Mouse (Mus musculus): ENCODE measurements around the gene Slc25a33.

Slc25a33 gene

GRCm38 (mm10) chr4:149774094-149774470 lies at the start of gene Slc25a33:
Slc25a33 (minus strand) TSS chr4:149774277.
- peak; percentile 95 for DNase-seq

GRCm38 (mm10) chr4:149822586-149823196 lies 48.6 kb upstream of the Slc25a33 start:
- no peak for DNase-seq

GRCm38 (mm10) chr4:149822126-149822525 lies 48.0 kb upstream of the Slc25a33 start:
- DNase-seq, result peak; percentile 44

- no peak for DNase-seq
Observed at GRCm38 (mm10) chr4:149820569-149820968, 46.5 kb upstream of the Slc25a33 start.

- DNase-seq, result no peak
Observed at GRCm38 (mm10) chr4:149819195-149819594, 45.1 kb upstream of the Slc25a33 start.

GRCm38 (mm10) chr4:149816598-149816997 lies 42.5 kb upstream of the Slc25a33 start:
- DNase-seq, result no peak

- no peak for DNase-seq
Observed at GRCm38 (mm10) chr4:149815586-149815985, 41.5 kb upstream of the Slc25a33 start.

- DNase-seq, result peak; percentile 25
Observed at GRCm38 (mm10) chr4:149813409-149814184, 39.5 kb upstream of the Slc25a33 start.

GRCm38 (mm10) chr4:149810372-149810771 lies 36.3 kb upstream of the Slc25a33 start:
- peak; percentile 46 for DNase-seq

- no peak for DNase-seq
Observed at GRCm38 (mm10) chr4:149808584-149809227, 34.6 kb upstream of the Slc25a33 start.

GRCm38 (mm10) chr4:149808060-149808567 lies 34.0 kb upstream of the Slc25a33 start:
- no peak for DNase-seq

- peak; percentile 99 for DNase-seq
Observed at GRCm38 (mm10) chr4:149806699-149807381, 32.8 kb upstream of the Slc25a33 start.

GRCm38 (mm10) chr4:149802269-149802668 lies 28.2 kb upstream of the Slc25a33 start:
- DNase-seq, result no peak

- no peak for DNase-seq
Observed at GRCm38 (mm10) chr4:149800576-149800975, 26.5 kb upstream of the Slc25a33 start.

- no peak for DNase-seq
Observed at GRCm38 (mm10) chr4:149800172-149800464, 26.0 kb upstream of the Slc25a33 start.

GRCm38 (mm10) chr4:149799346-149800171 lies 25.5 kb upstream of the Slc25a33 start:
- DNase-seq, result no peak

- DNase-seq, result no peak
Observed at GRCm38 (mm10) chr4:149798684-149799309, 24.7 kb upstream of the Slc25a33 start.

- DNase-seq, result no peak
Observed at GRCm38 (mm10) chr4:149798116-149798515, 24.0 kb upstream of the Slc25a33 start.

GRCm38 (mm10) chr4:149797220-149797610 lies 23.1 kb upstream of the Slc25a33 start:
- no peak for DNase-seq

GRCm38 (mm10) chr4:149796567-149797219 lies 22.6 kb upstream of the Slc25a33 start:
- DNase-seq, result no peak

GRCm38 (mm10) chr4:149794966-149795477 lies 20.9 kb upstream of the Slc25a33 start:
- DNase-seq, result no peak

All from right cerebral cortex, postnatal 14 days (tissue).